Mouse (Mus musculus): ENCODE results near the gene Hps3.

- TF ChIP-seq TAL1 (IDR thresholded peaks at IDR 0.05; ENCODE audit: low read length) (no peak), GATA1 (IDR thresholded peaks at IDR 0.05; ENCODE audit: low read length) (no peak)
These were observed 35.6 kb downstream of the Hps3 start for GRCm38 (mm10) chr3:19999551-19999950.

Data from erythroblast, embryonic 14.5 days (primary cell).